Mouse (Mus musculus) B cell, adult 62 days (primary cell): ENCODE results near the gene Tpt1. TPM values are rescaled to one million over a fixed set of nuclear protein-coding genes. Genes with fewer than 3 reads are reported as not detected.

ENCODE experiments used
- total RNA-seq: library from RNA; stranded (reverse); gene quantifications from 4 replicates; pipeline ENCODE4 v1.2.4, GENCODE M21; 2023

The Tpt1 gene
- total RNA-seq: 5,233 to 5,773 TPM (median 5,585 TPM) in 4 replicates

GRCm38 (mm10) chr14:75844867-75845697 is at the start of gene Tpt1:
Gene Tpt1 (plus strand): TSS chr14:75845093.

Other genes starting within 250 kb of the Tpt1 start
- gene Erich6b, start 202.8 kb upstream of the Tpt1 start, total RNA-seq: not detected in 4 replicates
- 33.6 to 36.2 TPM (median 35.1 TPM) in 4 replicates for gene Cog3, start 90.6 kb upstream of the Tpt1 start, total RNA-seq
- gene Slc25a30, start 58.1 kb upstream of the Tpt1 start, total RNA-seq: 28.1 to 37.1 TPM (median 33.5 TPM) in 4 replicates
- gene Kctd4, start 109.9 kb downstream of the Tpt1 start, total RNA-seq: not detected in 4 replicates
- gene Gtf2f2, start 165.8 kb downstream of the Tpt1 start, total RNA-seq: 25.6 to 30.9 TPM (median 28.7 TPM) in 4 replicates